Mouse (Mus musculus): Measurements from ENCODE around the gene Phospho1.

Phospho1 gene

DNA sequence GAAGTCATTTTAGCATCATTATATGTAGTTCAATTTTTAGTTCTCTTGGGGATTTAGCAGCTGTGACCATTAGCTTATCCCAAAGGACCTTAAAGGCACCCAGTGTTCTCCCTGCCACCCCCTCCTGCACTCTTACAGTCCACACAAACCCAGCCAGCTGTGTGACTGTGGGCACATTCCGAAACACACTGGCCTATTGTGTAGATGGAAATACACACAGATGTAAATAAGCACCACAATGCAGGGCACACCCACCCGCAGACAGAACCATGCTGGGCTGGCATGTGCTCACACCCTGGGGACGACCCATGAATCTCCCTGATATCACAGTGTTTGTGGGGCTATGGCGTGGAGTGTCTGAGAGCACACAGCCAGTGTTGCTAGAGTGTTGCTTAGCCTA, 12.1 kb upstream of the Phospho1 start:
- DNase-seq (ENCODE audit: low spot score in 2 of 2), result no peak

DNA sequence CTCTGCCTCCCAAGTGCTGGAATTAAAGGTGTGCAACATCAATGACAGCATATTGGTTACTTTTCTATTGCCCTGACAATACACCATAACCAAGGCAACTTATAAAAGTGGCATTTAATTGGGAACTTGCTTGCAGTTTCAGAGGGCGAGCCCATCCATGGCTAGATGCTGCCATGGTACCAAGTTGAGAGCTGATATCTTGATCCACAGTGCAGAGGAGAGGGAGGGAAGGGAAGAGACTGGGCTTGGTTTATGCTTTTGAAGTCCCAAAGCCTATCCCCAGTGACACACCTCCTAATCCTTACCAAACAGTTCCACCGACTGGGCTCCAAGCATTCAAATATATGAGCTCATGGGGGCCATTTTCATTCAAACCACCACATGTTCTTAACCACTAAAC, 10.2 kb upstream of the Phospho1 start:
- no peak for DNase-seq (ENCODE audit: low spot score in 2 of 2)

DNA sequence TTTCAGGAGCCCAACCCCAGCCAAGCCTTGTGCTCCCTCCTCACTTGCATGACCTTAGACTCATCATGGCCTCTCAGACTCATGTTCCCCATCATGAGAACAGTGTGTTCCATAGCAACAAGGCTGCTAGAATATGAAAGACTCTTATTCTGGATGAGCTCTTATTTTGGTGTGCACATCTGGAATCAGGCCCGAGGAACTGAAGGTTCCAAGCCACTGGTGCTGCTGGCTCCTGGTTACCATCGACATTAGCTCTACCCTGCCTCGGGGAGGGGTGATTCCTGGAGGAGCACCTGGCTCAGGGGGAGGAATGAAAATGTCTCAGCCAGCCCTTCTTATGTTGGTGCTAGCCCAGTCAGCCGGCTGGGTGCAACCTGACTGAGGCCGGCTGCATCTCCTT, 9.4 kb upstream of the Phospho1 start:
- no peak for DNase-seq (ENCODE audit: low spot score in 2 of 2)

DNA sequence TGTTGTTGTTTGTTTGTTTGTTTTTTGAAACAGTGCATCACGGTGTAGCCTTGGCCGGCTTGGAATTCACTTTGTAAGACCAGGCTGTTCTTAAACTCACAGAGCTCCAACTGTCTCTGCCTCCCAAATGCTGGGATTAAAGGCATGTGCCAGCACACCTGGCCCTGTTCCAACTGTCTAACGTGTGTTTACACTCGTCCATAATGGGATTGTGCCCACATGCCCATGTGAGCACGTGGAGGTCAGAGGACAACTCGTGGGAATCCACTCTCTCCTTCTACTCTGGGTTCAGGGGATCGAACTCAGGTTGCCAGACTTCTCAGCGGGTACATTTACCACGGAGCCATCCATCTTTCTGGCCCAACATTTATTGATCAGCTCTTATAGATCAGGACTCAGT, 8.9 kb upstream of the Phospho1 start:
- DNase-seq (ENCODE audit: low spot score in 2 of 2), result no peak

GRCm38 (mm10) chr11:95819138-95819537, 5.2 kb upstream of the Phospho1 start:
- DNase-seq (ENCODE audit: low spot score in 2 of 2), result no peak

DNA sequence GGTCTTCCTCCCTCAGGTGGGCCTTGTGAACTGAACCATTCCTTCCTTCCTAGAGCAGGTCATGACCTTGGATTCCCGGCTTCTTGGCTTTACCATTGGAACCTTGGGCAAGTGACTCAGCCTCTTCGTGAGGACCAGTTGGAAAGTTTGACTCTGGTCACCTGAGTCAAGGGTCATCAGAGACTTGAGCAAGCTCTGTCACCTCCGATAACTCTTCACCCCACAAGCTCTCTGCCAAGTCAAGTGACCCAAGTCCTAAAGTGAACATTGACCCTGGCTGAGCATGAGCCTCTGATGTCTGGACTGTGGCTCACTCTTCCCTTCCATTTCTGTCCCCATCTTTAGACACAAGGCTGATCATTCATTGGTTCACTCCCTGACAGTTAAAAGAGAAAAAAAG, 2.8 kb upstream of the Phospho1 start:
- DNase-seq (ENCODE audit: low spot score in 2 of 2), result no peak

DNA sequence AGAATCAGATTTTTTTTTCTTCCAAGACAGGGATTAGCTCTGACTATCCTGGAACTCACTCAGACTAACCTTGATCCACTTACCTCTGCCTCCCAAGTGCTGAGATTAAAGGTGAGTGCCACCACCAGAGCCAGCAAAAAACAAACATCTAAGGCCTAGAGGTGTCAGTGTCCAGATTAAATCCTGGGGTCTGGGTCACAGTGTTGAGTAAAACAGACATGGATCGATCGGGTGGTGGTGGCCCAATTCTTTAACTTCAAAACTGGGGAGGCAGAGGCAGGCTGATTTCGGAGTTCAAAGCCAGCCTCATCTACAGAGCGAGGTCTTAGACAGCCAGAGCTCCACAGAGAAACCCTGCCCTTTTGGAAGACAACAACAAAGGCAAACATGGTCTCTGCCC, 1.9 kb upstream of the Phospho1 start:
- DNase-seq (ENCODE audit: low spot score in 2 of 2), result no peak

DNA sequence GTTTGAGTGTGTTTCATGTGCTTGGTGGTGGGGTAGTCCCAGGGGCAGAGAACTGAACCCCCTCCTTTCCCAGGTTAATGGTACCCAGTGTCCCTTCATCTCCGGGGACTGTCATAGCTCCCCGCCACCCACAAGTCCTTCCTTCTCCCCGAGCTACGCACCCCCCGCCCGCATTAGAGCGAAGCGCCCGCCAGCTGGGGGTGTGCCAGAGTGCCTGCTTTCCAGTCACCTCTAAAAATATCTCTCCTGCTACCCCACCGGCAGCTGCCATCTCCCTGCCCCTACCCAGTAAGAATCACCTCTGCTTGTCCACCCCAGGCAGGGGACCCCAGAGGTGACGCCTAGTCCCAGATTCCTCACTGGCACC, 561 bp downstream of the Phospho1 start:
- no peak for DNase-seq (ENCODE audit: low spot score in 2 of 2)

- no peak for DNase-seq (ENCODE audit: low spot score in 2 of 2)
These were observed 1.3 kb downstream of the Phospho1 start for GRCm38 (mm10) chr11:95825625-95826024.

- DNase-seq (ENCODE audit: low spot score in 2 of 2), result no peak
These were observed 2.2 kb downstream of the Phospho1 start for GRCm38 (mm10) chr11:95826317-95827167.

- no peak for DNase-seq (ENCODE audit: low spot score in 2 of 2)
These were observed 2.8 kb downstream of the Phospho1 start for GRCm38 (mm10) chr11:95827168-95827447.

GRCm38 (mm10) chr11:95827464-95828085, 3.3 kb downstream of the Phospho1 start:
- peak; percentile 56 to 68 for DNase-seq (ENCODE audit: low spot score in 2 of 2)

- no peak for DNase-seq (ENCODE audit: low spot score in 2 of 2)
These were observed 4.1 kb downstream of the Phospho1 start for GRCm38 (mm10) chr11:95828181-95828964.

GRCm38 (mm10) chr11:95829526-95830050, 5.3 kb downstream of the Phospho1 start:
- no peak for DNase-seq (ENCODE audit: low spot score in 2 of 2)

DNA sequence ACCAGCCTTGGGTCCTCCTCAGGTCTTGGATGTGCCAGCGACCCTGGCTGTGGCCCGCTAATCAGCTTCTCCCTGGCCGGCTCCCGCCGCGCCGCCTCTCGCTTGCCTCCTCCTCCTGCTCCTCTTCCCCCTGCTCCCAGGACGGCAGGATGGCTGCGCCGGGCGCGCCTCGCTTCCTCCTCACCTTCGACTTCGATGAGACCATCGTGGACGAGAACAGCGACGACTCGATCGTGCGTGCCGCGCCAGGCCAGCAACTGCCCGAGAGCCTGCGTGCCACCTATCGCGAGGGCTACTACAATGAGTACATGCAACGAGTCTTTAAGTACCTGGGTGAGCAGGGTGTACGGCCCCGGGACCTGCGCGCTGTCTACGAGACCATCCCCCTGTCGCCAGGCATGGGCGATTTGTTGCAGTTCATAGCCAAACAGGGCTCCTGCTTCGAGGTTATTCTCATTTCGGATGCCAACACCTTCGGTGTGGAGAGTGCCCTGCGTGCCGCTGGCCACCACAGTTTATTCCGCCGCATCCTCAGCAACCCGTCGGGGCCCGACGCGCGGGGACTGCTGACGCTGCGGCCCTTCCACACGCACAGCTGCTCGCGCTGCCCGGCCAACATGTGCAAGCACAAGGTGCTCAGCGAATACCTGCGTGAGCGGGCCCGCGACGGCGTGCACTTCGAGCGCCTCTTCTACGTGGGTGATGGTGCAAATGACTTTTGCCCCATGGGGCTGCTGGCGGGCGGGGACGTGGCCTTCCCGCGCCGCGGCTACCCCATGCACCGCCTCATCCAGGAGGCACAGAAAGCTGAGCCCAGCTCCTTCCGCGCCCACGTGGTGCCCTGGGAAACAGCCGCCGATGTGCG, 6.3 kb downstream of the Phospho1 start:
- DNase-seq (ENCODE audit: low spot score in 2 of 2), result peak; percentile 27 to 32

DNA sequence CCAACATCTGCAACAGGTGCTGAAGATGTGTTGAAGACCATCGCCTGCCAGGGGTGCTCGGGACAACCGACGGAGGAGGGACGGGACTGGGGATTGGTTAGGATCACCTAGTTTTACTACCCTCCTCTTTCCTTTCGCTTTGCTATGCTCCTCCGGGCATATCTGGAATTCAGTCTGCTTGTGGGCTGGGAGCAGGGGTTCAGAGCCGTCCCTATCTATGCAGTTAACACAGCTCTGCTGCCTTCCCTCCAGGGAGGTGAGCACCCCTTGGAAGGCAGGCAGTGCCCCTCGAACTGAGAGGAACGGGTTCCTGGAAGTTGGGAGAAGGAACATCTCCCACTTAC, 6.9 kb downstream of the Phospho1 start:
- no peak for DNase-seq (ENCODE audit: low spot score in 2 of 2)

DNA sequence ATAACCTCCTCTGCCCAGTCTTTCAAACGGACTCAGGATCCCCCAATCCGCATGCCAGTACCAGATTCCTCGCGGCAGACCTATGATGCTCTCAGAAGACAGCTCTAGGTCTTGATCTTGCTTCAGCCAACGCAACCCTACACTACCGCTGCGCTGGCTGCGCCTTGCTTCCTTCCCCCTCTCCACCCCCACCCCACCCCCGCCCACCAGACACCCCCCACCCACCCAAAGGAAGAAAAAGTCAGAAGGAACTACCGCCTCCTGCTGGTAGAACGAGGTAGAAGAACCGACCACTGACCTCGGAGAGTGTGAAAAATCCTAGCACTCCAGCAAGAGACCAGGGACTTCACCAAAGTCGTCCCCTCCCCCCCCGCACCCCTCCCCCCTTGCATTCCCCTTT, 7.3 kb downstream of the Phospho1 start:
- DNase-seq (ENCODE audit: low spot score in 2 of 2), result no peak

DNA sequence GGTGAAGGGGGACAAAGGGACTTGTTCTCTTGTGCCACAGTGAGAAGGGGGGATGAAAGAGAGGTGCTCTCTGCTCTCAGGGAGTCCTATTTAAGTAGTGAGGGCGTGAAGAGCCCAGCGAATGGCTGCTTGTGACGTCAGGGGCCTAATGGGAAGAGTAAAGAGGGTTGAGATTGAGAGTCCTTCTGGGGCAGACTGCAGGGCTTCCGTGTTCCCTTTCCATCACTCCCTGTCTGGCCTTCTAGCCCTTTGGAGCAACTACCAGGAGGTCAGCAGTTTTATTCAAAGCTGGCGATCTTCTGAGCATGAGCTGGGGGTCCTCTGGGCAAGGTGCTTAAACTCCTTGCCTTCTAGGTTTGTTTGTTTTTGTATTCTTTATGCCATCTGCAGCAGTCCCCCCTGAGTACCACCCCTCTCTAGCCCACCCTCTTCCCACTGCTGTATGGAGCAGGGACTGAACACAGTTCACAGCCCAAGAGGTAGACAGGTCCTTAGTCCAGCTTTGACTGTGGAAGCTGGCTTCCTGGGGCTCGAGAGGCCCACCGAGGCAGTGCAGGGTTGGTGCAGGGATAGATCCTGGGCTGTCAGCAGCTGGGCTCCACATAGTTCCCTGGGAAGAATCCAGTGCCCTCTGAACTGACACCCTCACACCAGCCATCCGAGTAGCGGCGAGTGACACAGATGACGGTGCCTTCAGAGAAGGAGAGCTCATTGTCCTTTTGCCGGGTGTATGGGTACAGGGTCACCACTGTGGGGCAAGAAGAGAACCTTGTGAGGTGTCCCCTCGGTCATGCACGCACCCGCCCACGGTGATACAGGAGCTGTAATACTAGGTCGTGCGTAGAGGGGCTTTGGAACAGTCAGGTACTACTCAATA, 8.1 kb downstream of the Phospho1 start:
- DNase-seq (ENCODE audit: low spot score in 2 of 2), result no peak

DNA sequence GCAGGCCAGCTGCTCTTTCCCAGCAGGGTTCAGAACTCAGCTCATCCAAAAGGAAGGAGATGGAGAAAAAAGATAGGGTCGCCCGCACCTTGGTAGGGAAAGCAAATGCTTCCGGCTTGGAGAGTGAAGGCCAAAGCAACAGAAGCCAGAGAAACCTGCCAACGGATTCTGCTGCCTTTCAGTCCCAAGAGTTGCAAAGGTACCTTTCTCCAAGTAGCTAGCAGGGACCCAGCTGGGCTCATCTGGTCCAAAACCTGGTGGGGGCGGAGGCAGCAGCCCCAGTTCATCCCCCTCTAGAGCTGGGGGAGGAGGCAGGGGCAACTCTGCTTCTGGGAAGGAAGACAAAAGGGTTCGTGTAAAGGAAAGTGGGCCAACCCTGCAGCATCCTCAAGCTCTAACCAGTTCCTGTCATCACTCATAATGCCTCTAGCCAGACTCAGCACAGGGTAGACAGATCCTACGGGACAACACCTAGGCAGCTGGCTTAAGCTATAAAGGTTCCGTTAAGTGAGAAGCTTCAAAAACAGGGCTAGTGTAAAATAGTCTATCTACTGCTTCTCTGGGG, 8.8 kb downstream of the Phospho1 start:
- no peak for DNase-seq (ENCODE audit: low spot score in 2 of 2)

DNA sequence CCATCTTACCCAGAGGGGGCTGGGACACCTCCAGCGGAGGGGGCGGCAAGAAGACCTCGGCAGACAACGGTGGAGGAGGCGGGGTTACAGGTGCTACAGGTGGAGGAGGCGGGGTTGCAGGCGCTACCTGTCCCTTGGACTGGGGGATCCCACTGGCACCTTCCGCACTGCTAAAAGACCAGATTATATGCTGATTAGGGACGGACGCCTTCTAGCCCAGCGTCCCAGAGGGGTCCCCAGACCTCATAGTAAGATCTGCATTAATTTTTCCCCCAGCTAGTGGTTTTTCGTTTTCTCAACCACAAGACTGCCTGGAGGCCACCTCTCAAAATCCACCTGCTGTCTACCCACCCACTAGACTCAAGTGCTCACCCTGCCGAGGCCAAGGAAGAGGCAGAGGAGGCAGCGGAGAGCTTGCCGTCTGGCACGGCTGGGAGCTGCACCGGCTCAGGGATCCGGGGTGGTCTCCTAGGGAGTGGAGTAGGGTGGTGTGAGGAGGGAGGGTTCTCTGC, 9.4 kb downstream of the Phospho1 start:
- DNase-seq (ENCODE audit: low spot score in 2 of 2), result peak in 1 of 2 experiments; percentile 37
